Mouse (Mus musculus) spleen, embryonic (tissue): Measurements from ENCODE around the gene Kcnab2.

ENCODE experiments used
- CTCF ChIA-PET: fragments of 350-600 bp; sonication (Branson Sonifier 250); formaldehyde crosslinking; loops from one replicate; lab custom pipeline; 2022; lab: Charles Lee

Kcnab2 gene

DNA sequence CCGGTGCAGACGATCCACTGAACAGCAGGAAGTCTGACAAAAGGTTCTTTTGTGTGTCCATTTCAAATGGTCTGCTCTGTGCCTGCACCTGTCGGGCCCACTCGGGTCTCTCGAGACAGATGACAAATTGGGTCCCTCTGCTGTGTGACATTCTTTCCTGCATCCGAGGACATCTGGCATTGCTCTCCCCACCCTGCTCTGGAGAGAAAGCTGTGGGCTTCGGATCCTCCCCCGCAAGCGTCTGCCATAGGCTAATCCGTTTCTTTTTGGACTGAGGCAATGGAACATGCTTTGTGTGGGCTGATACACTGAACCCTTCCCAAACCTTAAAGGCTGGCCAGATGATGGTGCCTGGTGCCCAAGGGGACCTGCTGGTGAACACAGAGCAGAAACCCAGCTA, 24.6 kb downstream of the Kcnab2 start:
- CTCF ChIA-PET: interaction anchor here (0.7 kb wide), 1 partner anchor 349 kb away, joined by 3 read pairs; no protein-coding TSS in a partner anchor

DNA sequence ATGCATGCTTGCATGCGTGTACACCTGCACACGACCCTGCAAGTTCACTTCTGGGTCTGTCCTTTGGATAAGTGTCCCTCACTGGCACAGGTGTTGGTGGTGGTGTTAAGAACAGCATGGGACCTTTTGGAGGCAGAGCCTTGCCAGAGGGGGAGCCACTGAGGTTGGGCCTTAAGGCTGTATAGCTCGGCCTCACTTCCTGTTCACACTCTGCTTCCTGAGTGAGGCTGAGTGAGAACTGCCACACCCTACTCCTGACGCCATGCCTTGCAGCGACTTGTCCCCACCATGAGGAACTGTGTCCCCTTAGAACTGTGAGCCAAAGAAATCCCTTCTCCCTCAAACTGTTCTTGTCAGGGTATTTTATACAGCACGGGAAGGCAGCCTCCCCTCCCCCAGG, 26.3 kb downstream of the Kcnab2 start:
- CTCF ChIA-PET: interaction anchor here (0.6 to 0.8 kb wide), 2 partner anchors 39 to 279 kb away, joined by 3 to 9 read pairs; no protein-coding TSS in a partner anchor

DNA sequence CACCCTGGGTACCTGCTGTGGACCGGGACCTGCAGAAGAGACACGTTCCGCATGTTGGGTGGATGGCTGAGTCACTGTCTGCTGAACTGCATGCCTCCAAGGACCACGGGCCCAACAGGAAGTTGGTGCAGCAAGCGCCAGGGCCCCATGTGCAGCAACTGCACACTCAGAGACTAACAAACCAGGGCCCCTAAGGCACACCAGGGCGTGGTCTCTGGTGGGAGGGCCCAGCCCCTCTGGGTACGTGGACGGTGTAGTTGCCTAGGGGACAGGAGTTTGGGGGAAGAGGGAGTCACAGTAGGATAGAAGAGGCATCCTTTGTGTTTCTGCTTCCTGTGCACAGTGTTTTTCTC, 29.0 kb downstream of the Kcnab2 start:
- CTCF ChIA-PET: no interaction called here

DNA sequence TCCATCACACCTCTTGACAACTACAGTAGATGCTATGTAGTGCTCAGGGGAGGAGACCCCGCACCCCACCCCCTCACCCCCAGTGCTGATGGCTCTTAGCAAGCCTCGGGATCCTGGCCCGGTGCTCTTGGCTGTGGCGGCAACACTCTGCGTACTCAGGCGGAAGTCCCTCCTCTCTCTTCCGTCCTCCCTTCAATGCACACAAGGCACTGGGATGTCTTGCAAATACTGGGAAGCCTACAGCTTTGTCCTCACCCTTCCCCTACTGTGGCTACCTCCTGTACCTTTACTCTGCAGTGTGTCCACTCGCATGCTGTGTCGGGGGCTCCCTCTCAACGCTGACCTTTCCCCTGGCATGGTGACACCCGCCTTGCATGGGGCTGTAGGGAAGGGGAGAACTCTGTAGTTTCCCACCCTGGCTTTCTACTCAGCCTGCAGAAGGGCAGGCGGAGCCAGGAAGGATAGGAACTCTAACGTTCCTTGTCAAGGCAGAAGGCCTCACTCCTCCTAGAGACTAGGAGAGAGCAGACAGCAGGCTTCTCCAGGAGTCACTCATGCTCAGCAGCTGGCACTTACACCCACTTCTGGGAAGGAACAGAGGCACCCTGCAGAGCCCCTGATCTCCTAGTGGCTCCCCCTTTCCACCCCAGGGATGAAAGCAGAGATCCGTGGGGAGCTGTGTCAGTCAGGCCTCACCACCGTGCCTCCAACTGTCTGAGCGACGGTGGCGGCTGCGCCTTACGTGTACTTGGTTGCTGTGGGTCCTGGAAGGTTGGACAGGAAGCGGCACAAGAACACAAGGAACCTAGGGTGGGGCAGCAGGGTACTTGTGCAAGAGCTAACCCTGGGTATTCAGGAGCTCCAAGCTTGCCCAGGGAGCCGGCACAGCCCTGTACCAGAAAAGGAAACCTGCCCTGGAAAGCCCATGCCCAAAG, 29.7 kb downstream of the Kcnab2 start:
- CTCF ChIA-PET: no interaction called here

DNA sequence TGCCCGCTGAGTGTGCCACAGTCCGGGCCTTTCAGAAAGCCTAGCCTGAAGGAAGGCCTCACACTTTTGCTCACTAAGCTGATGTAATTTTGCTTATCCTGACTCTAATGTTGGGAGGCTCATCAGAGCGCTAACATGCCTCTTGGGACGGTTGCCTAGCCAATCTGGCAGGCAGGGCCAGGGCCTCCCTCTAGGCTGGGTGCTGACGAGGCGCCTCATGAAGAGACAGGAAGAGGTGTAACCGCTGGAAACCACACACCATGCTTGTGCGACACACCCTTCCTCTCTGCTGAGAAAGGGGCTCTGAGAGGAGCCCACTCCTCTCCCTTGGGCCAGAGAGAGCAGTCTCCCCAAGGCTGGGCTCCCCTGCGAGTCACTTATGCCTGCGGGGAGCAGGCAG, 31.5 kb downstream of the Kcnab2 start:
- CTCF ChIA-PET: interaction anchor here (0.6 to 1.7 kb wide), 2 partner anchors 11 to 234 kb away, joined by 4 read pairs; no protein-coding TSS in a partner anchor

DNA sequence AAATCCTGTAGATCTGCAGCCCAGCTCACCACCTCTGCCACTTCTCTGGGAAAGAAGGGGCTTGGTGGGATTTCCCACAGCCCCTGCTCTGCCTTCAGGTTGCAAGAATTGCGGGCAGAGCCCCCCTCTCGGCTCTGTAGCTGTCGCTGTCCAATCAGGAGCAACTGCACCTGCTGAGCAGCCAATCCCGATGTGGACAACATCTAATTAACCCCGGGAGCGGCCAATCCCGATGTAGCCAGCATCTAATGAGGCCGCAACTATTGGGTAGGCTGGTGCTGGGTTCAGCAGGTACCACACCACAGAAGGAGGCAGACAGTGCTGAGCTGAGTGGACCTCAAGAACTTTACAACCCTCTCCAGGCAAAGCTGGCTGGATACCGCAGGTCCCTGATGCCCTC, 36.1 kb downstream of the Kcnab2 start:
- CTCF ChIA-PET: no interaction called here

DNA sequence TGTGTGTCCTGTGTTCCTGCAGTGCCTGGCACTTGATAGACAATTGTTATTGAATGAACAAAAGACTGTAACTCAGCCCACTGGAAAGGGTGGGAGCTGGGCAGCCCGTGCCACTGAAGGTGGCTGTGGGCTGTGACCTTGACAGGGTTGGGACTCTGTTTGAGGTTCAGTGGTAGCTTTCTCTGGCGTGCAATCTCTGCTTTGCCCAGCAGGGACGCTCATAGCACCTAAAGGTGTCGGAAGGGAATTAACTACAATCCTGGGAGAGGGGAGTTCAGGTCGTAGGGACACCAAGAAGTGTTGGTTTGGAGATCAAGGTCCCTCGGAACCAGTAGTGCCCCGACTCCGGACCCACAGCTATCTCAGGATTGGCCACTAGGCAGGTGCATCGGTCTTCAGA, 36.8 kb downstream of the Kcnab2 start:
- CTCF ChIA-PET: interaction anchor here (0.6 kb wide), 1 partner anchor 319 kb away, joined by 3 read pairs; no protein-coding TSS in a partner anchor

DNA sequence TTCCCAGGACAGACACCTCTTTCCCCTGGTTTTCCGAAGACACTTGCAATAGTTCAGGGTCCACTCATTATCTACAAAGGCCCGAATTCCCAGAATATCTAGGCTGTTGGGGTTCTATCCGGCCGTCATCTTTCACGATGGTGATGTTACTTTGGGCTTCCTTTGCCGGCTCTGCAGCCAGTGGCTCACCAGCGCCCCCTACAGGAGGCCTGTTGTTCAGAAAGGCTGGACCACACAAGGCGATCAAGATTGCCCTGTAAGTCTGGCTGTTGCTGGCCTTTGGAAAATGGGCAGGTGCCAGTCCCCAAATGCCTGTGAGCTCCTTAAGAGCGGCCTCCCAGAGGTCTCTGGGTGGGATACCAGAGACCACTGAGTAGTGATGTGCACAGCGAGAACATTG, 42.4 kb downstream of the Kcnab2 start:
- CTCF ChIA-PET: interaction anchor here (0.8 to 1.3 kb wide), 2 partner anchors 11 to 806 kb away, joined by 4 read pairs; no protein-coding TSS in a partner anchor

DNA sequence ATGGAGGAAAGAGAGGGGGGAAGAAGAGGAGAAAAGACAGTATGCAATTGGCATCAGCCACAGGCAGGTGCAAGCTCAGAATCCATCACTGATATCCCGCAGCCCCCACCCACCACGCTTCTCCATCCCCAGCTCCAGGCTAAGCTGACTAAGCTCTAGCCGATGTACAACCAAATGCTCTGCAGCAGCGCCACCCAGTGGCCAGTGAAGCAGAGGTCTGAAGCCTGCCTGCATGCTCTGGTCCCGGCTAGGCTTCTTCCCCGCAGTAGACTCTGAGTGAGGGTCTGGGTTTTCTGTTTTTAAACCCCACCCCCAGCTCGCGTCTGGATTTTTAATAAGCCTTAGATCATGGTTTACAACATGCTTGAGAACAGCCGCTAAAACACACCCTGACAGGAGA, 42.8 kb downstream of the Kcnab2 start:
- CTCF ChIA-PET: interaction anchor here (0.8 to 1.3 kb wide), 2 partner anchors 12 to 806 kb away, joined by 4 read pairs; no protein-coding TSS in a partner anchor

DNA sequence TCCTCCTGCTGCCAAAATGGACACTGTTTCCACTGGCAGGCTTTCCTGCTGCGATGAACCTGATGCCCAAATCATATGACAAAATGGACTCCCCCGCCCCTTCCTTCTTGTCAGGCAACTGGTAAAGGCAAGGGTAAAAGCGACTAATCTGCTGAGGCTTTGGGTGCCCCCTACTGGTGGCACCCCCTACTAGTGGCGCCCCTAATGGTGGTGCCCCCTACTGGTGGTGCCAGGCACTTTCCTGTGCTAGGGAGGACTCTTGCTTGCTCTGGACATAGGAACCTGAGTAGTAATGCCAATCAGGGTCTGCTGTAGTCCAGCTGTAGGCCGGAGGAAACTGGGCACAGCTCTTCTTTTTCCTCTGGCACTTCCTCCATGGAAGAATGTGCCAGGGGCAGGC, 45.4 kb downstream of the Kcnab2 start:
- CTCF ChIA-PET: interaction anchor here (0.6 kb wide), 1 partner anchor 10 kb away, joined by 5 read pairs; no protein-coding TSS in a partner anchor

DNA sequence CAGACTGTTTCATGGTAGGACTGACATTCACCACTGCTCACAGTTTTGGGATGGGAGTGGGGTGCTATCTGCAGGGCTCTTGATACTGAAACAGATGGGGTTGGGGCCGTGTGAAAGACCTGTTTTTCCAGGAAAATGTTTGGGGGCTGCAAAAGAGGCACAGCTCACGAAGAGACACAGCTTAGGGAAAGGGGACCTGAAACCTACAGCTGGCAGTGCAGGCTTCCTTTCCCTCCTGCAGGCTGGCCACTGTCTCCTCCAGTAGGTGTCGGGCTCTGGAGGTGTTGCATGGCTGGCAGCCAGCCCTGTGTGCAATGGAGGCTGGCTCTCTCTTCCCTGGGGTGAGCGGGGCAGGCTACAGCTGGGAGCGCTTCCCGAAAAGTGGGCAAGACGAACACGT, 49.4 kb downstream of the Kcnab2 start:
- CTCF ChIA-PET: interaction anchor here (0.7 kb wide), 1 partner anchor 101 kb away, joined by 4 read pairs; no protein-coding TSS in a partner anchor

DNA sequence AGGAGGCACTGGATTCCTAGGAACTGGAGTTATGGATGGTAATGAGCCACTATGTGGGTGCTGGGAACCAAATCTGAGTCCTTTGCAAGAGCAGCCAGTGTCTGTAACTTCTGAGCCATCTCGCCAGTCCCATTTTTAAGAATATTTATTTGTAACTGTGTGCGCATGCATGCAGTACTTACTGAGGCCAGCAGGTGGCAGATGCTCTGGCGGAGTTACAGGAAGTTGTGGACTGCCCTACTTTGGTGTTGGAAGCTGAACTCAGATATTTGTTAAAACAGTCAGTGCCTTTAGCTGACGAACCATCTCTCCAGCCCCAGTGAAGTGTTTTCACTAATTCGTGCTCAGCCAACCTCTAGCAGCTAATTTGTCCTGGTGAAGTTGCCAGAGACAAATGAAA, 52.7 kb downstream of the Kcnab2 start:
- CTCF ChIA-PET: no interaction called here

DNA sequence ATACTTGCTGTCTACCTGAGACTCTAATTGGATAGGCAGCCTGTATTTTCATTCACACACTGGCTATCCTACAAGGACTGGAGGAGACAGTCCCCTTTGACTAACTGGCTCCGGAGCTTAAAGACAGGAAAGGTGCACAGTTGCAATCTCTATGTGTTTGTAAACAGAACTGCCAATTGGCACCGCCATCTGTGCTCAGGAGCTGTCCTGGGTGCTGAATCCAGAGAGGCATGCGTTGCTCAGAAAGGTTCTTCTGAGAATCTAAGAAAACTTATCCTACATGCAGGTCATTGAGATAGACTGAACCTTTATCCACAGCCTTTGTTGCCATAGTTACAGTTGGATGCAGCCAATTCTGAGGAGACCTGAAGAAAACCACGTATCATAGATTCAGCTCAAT, 53.3 kb downstream of the Kcnab2 start:
- CTCF ChIA-PET: no interaction called here

DNA sequence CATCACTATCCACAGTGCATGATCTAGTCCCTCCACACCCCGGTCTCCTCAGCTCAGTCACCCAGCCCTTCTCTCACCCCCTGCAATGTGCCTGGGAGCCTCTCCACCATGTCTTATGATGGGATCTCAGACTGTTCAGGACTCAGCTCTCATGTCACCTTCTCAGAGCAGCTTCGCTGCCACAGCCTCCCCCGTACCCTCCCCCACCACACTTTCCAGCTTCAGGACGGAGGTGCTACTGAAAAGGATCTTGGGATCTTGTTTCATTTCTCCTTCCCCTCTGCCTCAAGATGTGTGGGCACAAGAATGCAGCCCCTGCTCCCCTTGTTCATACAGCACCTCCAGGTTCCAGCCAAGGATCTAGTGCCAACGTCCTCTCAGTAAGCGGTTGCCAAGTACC, 54.1 kb downstream of the Kcnab2 start:
- CTCF ChIA-PET: no interaction called here

DNA sequence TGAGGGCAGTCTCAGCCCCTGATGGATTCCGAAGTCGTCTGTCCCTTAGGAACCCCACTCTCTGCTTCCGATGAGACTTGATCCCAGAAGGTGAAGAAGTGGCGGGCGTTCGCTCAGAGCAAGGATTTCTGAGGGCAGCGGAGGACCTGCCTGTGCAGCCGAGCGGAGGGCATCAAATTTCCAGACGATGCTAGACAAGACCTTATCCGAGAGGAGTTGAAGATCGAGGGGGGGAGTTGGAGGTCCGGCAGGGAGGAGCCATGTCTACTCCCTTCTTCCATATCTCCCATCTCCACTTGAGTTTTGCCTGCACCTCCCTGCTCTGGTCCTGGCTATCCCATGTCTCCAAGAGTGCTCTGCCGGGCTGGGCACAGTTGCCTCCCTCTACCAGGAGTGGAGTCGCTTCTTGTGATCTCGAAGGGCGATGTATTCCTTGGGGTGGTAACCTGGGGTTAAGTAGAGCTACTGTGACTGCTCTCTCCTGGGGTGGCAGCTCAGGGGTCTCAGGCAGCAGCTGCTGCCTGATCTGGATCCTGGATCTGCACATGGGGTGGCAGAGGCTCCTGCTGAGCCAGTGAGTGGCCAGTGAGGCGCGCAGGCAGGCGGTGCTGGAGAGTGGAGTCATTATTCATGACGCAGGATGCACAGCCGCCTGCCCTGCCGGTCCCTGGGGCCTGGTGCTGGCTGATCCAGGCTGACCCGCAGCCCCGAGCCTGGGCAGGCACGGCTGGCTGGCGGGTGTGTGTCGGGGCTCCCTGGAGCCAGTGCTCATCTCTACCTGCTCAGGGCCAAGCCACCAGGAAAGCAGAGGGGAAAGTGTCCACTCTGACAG, 59.2 kb downstream of the Kcnab2 start:
- CTCF ChIA-PET: no interaction called here

DNA sequence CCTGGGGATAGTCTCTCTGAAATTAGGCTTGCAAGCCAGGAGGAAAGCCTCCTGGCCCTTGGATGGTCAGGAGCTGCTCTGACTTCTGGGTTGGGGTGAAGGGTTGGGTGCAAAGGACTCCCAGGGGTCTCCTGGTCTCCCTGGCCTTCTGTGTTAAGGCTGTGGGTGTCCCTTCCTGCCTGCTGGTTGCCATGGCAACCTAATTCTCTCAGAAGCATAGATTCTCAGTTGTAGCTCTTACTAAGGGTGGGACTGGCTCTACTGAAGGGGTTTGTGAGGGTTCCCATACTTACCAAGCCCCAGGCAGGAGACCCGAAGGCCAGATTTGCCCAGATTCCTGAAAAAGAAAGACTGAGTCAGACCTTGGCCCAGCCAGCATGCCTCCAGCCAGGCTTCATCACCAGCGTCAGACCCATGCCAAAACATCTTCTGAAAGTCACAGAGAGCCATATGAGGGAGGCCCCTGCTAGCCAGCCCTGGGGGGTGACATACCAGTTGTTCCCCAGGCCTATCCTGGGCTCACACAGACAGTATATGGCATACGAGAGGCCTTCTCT, 65.1 kb downstream of the Kcnab2 start:
- CTCF ChIA-PET: interaction anchor here (0.5 kb wide), 1 partner anchor 138 kb away, joined by 3 read pairs; no protein-coding TSS in a partner anchor

DNA sequence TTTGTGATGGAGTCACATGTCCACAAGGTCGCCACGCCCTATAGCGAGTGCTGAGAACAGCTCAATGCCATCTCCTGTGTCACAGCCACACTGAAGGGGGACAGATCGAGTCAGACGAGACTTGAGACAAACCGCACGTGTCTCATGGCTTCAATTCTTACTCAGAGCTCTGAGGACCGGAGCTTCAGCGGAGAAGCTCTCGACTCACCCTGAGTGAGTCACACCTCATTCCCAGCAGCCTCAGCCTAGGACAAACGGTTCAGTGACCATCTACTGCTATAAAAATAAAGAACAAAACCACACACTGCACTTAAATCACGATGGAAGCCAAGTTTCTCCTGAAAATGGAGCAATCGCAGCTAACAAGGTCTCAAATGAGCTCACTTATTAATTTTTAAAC, 66.7 kb downstream of the Kcnab2 start:
- CTCF ChIA-PET: no interaction called here

DNA sequence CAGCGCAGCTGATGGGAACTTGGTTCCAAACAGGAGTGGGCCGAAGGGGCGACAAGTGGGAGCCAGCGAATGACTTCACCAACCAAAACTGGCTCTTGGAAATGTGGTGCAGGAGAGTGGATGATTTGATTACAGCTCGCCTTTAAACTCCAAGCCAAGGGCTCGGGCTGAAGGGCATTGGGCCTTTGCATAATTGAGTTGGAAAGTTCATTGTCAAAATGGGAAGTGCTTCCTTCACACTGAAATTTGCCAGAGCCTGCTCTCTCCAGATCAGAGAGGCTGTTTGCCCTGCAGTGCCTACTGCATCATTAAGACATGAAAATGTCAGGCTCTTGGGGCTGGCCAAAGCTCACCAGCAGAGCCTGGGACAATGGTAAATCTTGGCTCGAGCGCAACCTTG, 71.1 kb downstream of the Kcnab2 start:
- CTCF ChIA-PET: no interaction called here

DNA sequence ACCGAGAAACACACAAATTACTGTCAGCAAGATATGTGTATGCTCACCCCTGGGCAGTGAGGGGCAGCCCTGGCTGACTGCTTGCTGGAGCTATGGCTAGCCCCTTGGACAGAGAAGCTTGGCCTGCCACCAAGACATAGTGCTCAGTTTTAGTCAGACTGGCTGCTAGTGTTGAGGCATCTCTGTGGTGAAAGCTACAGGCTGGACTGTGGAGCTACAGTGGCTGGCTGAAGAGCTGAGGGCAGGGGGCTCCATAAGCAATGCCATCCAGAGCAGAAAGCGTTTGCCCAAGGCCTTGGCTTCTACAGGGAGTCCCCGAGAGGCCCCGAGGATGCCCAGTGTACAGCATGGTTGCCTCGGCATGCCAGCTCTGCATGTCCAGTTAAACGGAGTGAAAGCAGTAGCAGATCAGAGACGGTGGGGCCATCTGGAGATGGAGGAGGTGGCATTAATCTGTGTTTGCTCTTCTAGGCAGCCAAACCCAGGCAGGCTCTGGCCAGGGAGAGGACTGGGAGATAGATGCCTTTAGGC, 71.9 kb downstream of the Kcnab2 start:
- CTCF ChIA-PET: no interaction called here

DNA sequence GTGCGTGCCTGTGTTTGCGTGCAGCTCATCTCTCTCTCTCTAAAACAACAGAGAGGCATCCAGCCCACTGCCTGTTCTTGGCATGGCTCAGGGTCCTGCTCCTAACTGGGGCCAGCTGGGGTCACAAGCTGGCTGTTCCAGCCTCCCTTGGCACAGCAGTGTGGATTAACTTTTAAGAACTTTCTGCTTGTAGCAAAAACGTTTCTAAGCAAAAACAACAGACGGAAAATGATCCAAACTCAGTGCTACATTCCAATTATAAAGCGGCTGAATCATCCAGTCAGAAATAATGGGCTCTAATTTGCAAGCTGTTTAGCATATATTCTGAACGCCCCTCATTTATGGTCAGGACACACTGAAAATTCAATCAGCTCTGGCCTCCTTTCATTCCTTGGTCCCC, 72.5 kb downstream of the Kcnab2 start:
- CTCF ChIA-PET: no interaction called here

DNA sequence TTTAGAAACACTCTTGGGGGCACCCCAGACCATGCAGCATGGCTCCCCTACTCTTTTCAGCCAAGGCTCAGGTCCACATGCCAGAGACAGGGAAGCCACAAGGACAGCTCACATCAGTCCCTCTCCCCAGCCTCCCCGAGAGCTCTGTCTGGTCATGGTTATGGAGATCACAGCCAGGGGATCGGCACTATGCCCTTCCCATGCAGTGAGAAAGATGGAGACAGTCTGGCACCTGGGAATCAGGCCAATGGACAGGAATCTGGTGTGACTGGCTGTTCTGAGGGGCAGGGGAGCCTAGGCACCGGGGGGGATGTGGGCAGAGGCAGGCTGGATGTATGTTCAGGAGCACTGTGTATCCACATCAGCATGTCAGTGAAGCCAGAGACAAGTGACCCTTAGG, 78.7 kb downstream of the Kcnab2 start:
- CTCF ChIA-PET: no interaction called here
